Mouse (Mus musculus) WW6 (cell line): ENCODE data around the gene Galnt14.

Experiments used
- DNase-seq: peaks from one replicate; pipeline ENCODE4 v3.0.0-alpha.2; 2013; ENCODE audit warnings: low read depth, low spot score

The Galnt14 gene

DNA sequence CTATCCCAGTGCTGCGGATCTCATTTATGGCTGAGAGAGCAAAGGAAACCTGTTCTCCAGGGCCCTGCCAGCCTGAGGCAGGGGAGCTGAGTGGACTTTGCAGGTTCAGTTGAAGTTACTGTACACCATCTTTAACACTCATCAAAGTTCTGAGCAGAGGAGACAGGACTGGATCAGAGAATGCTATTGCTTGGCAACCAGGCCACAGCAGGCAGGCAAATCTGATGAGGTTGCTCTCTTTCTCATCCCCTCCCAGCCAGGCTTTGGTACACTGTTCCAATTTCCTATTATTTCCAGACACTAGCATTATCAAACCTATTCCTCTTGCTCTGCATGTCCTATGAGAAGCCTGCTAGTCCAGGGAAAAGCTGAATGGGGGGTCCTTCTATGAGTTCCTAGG, 41.3 kb downstream of the Galnt14 start:
- no peak for DNase-seq

DNA sequence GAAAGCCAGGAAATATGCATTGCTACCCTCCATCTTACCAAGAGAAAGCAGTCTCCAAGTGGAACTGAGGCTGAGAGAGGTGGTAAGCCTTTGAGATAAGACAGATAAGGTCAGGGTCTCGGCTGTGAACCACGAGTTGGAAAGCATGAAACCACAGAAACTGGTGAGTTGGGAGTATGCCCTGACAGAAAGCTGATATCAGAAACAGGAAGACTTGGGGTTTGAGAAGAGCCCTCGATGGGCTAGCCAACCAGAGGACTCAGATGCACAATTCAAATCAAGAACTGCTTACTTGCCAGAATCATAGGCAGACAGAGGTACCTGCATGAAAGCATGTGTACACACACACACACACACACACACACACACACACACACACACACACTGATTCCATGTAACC, 47.0 kb downstream of the Galnt14 start:
- no peak for DNase-seq

DNA sequence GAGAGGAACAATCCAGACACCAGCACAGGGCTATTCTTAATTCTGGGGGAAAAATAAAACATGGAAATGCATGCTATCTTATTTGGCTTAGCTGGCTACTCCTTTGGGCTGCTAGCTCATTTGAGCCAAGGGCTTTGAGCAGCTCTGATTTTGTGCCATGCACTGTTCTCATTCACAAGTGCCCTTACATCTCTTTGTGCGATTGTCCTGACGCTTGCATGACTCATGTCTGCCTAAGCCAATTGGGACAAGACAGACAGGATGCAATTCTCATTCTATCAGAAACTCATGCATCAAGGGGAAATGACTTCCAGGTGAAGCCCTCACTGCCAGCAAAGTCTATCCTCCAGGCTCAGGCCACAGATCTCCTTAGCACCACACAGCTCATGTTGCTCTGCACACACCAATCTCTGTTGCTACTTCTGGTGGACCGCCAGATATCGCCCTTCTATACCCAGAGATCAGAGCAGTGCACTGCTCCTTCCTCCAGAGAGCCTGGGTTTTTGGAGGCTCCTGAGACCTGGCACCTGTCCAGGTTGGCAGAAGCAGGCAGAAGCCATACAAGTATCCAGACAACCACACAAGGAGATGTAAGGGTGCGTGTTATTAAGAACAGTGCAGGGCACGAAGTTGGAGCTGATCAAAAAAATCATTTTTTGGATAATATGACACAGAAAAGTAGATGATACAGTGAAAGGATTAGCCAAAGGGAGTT, 51.4 kb downstream of the Galnt14 start:
- no peak for DNase-seq

DNA sequence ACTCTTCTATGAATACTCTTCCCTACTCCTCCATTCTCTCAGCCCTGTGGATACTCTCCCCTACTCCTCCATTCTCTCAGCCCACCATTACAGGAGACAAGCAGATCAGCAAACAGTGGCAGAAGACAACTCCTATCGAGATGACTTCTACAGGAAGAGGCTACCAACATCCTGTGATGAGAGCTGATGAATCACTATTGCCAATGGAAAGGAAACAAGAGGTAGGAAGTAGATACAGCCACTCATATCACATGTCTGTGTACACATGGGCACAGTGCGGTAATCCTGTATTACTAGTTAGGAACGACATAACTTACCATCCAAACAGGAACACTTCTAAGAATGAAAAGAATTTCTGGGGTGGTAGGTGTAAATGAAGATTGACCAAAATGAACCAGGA, 53.9 kb downstream of the Galnt14 start:
- DNase-seq = no peak

DNA sequence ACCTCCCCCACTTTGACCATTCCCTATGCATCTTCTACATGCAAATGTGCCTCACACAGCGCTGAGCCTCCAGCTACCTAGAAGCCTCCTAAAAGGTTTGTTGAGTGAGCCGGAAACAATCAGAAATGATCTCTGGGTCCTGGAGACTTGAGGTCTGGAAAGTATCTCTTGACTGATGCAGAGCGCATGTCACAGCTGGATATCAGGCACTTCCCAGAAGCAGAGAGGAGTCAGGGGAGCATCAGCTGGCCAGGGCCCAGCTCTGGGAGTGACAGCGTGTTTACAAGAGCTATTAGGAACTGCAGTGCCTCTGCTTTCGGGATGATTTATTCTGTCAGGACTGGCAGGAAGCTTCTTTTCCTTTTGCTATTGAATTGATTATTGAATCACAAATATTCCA, 56.0 kb downstream of the Galnt14 start:
- DNase-seq = no peak

DNA sequence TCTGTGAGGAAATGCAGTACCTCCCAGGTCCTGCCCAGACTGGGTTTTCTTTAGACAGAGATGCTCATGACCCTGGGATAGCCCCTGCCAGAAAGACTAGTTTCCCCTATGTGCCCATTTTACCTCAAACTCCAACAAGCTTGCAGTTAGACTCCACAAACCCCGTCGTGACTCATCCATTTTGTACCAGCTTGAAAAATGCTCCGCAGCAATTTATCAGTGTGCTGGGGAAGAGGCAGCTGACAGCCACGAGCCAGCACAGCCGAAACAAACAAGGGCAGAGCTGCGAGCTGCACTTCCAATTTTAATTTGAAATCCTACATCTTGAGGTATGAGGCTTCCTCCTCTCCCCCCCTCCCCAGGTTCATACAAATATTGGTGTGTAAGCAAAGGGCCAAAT, 60.9 kb downstream of the Galnt14 start:
- no peak for DNase-seq

DNA sequence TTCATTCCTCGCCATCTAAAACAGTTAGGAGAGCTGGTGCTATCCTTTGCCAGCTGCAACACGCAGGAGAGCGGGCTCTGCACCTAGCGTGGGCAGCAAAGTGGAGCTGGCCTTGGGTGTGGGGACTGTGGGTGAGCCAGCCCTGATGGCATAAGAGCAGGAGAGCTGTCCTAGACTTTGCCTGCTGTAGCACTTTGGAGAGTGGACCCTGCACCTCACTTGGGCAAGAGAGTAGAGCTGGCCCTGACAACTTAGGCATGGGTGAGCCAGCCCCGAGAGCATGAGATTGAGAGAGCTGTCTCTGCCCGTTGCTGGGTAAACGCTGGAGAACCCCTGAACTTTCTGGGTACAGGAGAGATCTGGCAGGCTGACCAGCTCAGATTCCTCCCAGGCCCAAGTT, 68.6 kb downstream of the Galnt14 start:
- no peak for DNase-seq

DNA sequence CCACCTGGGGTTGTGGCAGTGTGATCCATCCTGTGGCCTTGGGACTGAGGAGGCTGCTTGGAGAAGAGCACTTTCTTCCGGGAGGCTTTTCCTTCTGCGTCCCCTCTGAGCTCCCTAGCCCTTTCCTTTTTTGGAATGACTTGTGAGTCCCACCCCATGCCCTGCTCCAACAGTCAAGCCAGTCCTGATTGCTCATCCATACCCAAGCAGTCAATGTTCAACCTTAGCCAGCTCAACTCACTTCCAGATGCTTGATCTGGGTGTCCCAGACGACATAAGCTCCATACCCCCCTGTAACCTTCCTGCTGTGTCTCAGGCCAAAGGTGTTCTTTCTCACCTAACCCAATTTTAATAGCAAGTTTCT, 70.2 kb downstream of the Galnt14 start:
- DNase-seq = no peak

DNA sequence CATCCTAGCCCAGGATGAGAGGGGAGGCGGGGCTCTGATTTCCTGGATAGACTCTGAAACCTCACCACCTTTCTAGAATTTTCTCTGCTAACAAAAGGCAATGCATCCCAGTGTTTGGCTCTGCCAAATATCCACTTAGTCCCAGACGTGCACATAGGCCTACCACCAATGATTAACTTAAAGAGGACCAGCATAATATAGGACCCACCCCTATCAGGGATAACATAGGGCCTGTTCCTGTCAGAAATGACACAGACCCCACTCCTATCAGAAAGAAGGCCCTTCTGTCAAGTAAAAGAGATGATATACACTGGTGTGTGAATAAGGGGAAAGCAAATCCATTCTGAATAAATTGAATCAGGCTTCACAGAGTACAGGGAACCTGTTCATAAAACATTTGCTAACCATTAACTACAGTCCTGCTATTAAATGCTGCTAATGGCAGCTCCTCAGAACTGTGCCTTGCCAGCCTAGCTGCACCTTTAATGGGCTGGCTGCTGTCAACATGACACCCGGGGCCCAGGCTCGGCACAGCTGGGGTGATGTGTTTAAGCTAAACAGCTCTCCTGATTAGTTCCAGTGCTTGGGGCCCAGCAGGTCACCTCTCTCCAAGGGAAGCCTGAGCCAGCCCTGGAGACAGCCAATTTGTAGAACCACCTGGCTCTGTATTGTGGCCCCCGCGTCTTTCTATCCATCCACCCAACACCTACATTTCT, 70.7 kb downstream of the Galnt14 start:
- DNase-seq = no peak

DNA sequence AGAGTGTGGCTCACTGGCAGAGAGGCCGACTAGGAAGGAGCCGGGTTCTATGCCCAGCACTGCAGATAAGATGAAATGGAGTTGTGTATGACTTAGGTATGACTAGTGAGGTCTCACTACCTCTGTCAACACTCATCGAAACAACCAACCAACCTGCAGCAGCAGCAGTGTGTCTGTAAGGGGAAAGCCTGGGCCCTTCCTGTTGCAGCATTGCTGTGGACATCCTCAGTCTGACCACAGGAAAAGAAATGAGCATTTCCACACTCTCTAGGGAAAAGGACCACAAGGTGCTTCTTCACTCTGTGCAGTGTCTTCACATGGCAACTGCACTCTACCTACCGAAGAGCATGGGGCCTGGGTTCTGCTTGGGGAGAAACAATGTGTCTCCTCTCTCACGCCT, 73.3 kb downstream of the Galnt14 start:
- DNase-seq = no peak

DNA sequence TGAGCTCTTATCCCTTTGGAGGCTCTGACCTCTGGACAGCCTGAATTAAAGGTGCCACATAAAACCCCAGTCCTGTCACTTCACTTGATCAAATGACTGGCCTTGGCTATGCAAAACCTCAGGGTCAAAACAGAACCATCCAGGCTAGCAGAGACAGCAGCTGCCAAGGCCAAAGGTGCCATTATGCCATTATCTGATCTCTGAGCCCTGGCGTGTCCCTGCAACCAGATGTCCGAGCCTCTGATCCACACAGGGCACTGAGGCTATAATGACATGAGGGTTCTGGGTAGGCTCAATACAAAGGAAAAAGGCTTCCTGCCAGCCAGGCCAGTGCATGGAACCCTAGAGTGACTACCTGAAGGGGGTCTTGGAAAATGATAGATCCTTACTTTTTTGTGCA, 75.4 kb downstream of the Galnt14 start:
- DNase-seq = no peak

DNA sequence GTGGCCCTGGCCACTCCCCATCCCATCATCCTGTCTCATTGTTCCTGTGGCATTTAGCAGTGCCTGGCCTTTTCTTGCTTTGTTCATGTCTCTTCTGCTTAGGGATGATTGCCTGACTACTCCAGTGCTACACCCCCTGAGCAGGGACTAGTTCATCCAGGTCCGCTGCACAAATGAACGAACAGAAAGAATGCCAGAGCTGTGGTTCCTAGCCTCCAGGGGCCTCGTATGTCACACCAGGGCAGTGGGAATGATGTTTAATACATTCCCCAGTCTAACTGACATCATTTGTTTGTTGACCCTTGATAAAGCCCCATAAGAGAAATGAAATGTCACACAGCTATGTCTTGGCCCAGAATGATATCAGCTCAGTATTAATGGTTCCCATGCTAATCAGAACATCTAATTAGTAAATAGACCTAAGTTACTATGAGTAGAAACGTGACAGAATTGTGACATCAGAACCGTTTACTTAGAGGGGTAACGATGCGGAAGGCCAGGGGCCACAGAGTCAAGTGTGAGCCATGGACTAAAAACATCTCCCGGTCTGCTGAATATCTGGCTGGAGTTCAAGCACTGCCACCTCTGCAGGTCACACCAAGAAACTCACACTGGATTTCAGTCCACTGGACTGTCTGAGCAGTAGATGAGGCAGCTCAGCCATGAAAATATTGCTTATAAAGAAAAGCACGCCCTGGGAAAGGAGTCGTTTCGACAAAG, 76.1 kb downstream of the Galnt14 start:
- no peak for DNase-seq

DNA sequence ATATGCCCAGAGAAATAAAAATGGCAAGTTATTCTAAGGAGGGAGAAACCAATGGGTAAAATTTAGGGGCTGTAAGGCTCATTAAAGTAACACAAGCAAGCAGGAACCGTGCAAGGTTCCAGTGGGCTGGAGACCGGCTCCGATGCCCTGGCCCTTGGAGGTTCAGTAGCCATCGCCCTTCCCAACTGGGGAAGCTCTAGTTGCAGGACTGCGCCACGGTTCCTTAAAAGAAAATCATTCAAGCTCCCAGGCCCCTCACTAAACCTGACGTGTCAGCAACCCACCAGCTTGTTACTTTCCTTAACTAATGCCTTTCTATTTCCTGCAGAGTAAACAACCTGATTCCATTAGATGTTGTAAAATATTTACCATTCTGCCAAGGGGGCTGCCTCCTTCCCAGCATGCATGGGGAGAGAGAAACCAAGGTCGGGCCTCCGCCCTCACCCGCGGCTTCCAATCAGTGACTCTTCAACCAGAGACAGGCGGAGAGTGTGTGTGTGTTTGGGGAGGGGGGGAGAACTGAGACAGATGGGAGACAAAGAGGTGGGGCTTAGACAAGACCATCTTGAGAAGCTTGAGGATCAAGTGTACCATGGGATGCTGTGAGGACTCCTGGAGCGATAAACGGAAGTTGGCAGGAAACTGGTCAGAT, 81.9 kb downstream of the Galnt14 start:
- no peak for DNase-seq

DNA sequence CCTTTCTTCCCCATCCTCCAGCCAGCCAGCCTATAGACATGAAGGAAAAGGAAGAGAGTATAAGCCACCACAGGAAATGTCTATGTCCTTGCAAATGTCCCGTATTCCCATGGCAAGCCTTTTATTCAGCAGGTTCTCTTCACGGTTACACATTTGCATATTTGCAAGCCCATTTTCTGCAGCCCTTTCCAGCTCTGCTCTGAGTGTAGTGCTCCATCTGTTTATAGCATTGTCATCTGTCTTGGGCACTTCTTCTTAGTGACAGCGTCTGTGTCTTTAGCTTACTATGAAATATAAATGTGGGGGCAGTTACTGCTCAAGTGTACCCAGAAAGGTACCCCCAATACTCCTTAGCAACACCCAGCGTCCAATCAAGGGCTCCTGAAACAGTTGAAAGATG, 83.3 kb downstream of the Galnt14 start:
- no peak for DNase-seq

DNA sequence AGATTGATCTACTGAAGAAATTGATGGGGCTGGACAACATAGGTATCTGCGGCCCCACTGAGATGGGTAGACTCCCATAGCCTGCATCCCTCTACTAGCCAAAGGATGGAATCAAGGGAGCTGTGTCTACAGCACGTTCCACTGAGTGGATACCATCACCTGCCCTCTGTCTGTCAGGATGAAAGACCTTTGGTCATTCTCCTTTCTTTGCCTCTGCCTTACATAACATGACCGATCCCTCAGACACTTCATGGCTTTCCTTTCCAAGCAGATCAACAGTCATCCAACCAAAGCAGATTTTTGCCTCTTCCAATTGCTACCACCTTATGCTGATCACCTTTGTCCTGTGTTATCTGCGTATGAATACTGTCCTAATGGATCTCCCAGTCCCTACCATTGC, 90.2 kb downstream of the Galnt14 start:
- no peak for DNase-seq

DNA sequence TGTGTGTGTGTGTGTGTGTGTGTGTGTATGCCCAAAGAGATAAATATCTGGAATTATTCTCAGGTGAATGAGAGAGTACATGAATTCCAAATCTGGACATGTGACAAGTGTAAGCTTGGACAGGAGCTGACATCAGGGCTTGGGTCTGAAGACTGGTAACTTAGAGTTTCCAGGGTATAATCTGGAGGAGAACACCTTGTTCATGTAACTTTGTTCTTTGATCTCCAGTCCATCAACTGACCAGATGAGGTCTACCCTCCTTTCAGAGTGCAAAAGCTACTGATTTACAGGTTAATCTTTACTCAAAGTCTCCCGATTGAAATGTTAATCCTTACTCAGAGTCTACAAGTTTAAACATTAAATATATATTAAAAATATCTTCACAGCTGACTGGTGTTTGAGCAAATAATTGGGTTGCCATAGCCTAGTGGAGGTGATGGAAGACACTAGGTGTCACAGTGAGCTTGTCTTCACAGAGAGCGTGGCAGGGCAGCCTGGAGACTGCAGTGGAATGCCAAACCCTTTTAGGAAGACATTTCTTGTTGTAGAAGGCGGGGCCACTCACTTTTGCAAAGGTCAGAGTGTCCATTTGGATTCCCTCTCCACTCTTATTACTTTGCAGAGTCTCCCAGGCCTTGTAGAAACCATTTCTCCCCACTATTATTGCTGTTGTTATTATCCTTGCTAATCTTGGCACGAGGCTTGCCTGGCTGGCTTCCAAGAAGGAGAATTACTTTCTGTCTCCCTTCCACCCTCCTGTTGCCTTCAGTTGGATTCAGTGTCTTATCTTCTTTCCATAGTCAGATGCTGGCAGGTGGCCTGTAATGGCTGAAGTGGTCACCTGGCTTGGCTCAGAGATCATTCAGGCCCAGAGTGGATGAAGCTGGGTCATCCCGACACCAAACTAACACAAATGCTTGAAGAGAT, 107.4 kb downstream of the Galnt14 start:
- DNase-seq = no peak

DNA sequence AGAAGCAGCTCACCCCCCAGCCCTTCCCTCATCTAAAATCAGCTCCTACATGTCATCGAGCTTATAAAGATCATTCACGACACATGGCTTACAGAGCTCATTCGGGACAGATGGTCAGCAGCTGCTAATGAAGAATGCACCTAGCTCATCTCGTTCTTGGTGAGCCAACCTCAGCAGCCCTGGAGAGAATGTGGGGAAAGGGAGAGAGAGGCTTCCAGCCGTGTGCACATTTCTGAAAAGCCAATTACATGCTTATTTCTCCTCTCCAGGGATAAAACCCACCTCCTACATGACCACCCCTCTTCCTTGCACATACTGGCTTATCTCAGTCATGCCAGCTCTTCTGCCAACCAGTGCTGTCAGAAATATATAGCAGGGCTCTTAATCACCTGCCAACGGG, 110.3 kb downstream of the Galnt14 start:
- DNase-seq = no peak

DNA sequence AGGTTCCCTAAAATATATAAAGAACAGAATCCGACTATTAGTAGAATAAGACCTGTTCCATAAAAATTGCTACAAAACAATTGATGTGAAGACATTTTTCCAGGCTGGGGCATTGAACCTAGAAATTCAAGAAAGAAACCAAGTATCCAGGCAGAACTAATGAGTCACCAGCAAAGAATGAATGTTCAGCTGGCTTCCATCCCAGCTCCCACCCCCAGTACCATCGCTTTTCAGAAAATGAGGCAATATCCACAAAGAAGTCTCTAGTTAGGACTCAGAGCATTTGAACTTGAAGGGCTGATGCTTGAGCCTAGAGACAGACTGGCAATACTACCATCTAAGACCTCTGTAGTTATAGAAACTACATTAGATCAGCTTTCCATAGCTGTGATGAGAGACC, 118.2 kb downstream of the Galnt14 start:
- DNase-seq = no peak

DNA sequence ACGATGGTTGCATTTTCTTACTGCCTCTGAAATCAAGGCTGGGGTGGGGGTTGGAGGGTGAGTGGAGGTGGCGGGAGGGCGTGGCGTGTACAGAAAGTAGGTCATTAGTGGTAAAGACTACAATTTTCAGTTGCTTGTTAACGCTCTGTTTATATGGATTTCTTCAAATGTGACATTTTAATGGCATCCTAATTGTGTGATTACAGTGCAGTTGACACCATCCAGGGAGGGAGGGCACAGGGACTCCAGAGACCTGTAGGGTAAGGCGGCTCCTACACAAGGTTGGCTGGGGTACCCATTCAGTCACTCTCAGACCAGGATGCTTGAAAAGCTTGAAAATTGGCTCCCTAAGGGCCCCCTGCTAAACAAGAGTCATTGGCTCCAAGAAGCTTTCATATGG, 122.7 kb downstream of the Galnt14 start:
- DNase-seq = no peak

DNA sequence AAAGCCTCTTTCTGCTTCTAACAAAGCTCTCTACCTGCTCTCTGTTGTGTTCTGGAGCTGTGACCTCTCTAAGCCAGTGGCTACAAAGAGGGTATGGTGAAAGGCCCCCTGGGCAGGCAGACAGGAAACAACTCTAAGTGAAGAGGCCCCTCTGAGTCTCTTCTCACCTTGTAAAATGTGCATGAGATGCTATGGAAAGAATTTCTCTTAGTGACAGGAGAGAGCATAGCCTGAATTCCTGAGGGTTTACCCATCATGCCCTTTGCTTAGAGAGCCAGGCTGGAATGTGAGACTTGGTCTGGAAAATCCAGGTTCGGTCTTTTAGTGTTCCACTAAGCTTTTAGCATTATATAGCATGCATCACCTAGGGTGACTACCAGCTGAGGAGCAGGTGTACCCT, 136.1 kb downstream of the Galnt14 start:
- DNase-seq = no peak

DNA sequence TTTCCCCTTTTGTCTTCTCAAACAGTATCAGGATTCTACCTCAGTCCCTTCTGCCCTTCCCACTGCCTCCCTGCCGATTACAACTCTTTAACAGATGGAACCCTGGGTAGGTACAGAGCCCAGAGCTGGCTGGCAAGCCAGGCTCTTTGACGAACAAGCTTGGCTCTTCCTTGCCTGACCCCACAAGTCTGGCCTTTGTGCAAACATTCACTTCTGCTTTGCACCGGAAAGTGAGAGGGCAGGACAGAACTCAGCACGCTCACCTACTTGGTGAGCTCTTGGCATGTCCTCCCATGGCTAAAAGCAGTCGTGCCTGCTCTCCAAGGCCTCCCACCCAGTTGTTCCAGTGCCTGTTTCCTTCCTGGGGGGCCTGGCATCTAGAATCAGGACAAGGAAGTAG, 137.4 kb downstream of the Galnt14 start:
- no peak for DNase-seq
